Mouse (Mus musculus): ENCODE measurements around the gene Atp5g3.

GRCm38 (mm10) chr2:73947360-73947759 is 36.2 kb upstream of the Atp5g3 start:
- TF ChIP-seq POLR2A (IDR thresholded peaks at IDR 0.05; ENCODE audit: insufficient read depth, low read length): no peak
- TF ChIP-seq CTCF (IDR thresholded peaks at IDR 0.05; ENCODE audit: low read depth, low read length): no peak
- TF ChIP-seq EP300 (IDR thresholded peaks at IDR 0.05; ENCODE audit: insufficient read depth, low read depth, low read length): no peak
